Mouse (Mus musculus) spleen, adult 10 weeks (tissue): Measurements from ENCODE around the gene Ubr2. TPM values are rescaled to one million over a fixed set of nuclear protein-coding genes. Genes with fewer than 3 reads are reported as not detected.

ENCODE experiments used
- polyA plus RNA-seq: library from polyadenylated mRNA; stranded (reverse); fragments of 350-450 nt; fragmentation: Illumina TruSeq; extraction: RNeasy Lipid Tissue Mini Kit (QIAGEN cat#74804); gene quantifications from one replicate; pipeline ENCODE4 v1.2.3, GENCODE M21; 2015; ENCODE audit warnings: low replicate concordance; ENCODE audit not compliant: insufficient read depth

Ubr2 gene
- polyA plus RNA-seq = 57.4 TPM

GRCm38 (mm10) chr17:47009898-47010721, at the start of gene Ubr2:
TSS of gene Ubr2 (minus strand) at chr17:47010556.

GRCm38 (mm10) chr17:46910186-46910585, 100.2 kb downstream of the Ubr2 start, which contains the start of gene Prph2:
TSS of gene Prph2 (plus strand) at chr17:46910459.

GRCm38 (mm10) chr17:46890116-46890815, 120.1 kb downstream of the Ubr2 start, which contains the start of gene Tbcc:
TSS of gene Tbcc (plus strand) at chr17:46890684.

Other genes starting within 250 kb of the Ubr2 start
- not detected for gene Ptcra, start 246.8 kb downstream of the Ubr2 start, polyA plus RNA-seq
- 6.3 TPM for gene 2310039H08Rik, start 237.9 kb downstream of the Ubr2 start, polyA plus RNA-seq
- gene Rpl7l1, start 227.9 kb downstream of the Ubr2 start, polyA plus RNA-seq = 104 TPM
- gene Bicral, start 152.1 kb downstream of the Ubr2 start, polyA plus RNA-seq = 33.0 TPM
- 5.2 TPM for gene Tbcc, start 119.9 kb downstream of the Ubr2 start, polyA plus RNA-seq
- not detected for gene Prph2, start 100.1 kb downstream of the Ubr2 start, polyA plus RNA-seq